10 mouse cellular contexts compared by ENCODE assay signal in genomic region chr4:66828686-66829085, GRCm38 (mm10). TPM values are rescaled to one million over a fixed set of nuclear protein-coding genes. Genes with fewer than 3 reads are reported as not detected.
DNase-seq lines count a peak whose midpoint lies in the region; ATAC-seq and TF ChIP-seq lines count a peak whose summit lies in the region.
"Had no signal": no experiment of that assay in that cellular context is flagged by ENCODE, and none has a peak within 500 bp of the region (broad histone marks: within the 10 kb centered on the region; RNA-seq: fewer than 3 reads in every experiment).

No protein-coding gene starts in this region.

- H3K27me3 ChIP-seq in liver, adult 2 months (ENCODE audit: control insufficient read depth, insufficient read depth, low read length): no peaks in the 10 kb centered on the region
- no peaks in the 10 kb centered on the region for H3K27me3 ChIP-seq in liver, embryonic 12.5 days (replicated peaks)
- H3K27me3 ChIP-seq in heart, embryonic 15.5 days: no peaks in the 10 kb centered on the region
- H3K27me3 ChIP-seq in forebrain, embryonic 12.5 days: no peaks in the 10 kb centered on the region
- H3K27me3 ChIP-seq in hindbrain, embryonic 10.5 days (ENCODE audit: insufficient read depth, poor library complexity, severe bottlenecking): no peaks in the 10 kb centered on the region
- H3K27me3 ChIP-seq: hindbrain, embryonic 12.5 days; neural tube, embryonic 12.5 days had no signal

- no peak for ATAC-seq in liver, embryonic 12.5 days
- ATAC-seq in heart, embryonic 15.5 days (replicated peaks; ENCODE audit: insufficient number of reproducible peaks, insufficient read depth, low FRiP score, low read depth): peak; percentile 80; the same call in 1 of the 2 replicates
- ATAC-seq in forebrain, embryonic 12.5 days (ENCODE audit: low FRiP score): no peak

- H3K27ac ChIP-seq in liver, adult 2 months (replicated peaks; ENCODE audit: insufficient read depth, low read depth, low read length): no peak overlapping the region
- H3K27ac ChIP-seq in liver, embryonic 12.5 days: no peak overlapping the region
- H3K27ac ChIP-seq in heart, embryonic 15.5 days: peak overlapping the region; percentile 80
- H3K27ac ChIP-seq in olfactory bulb, adult 2 months (ENCODE audit: insufficient read depth, low read depth, low read length): peak overlapping the region; percentile 20; the same call in 1 of the 2 replicates
- no peak overlapping the region for H3K27ac ChIP-seq in forebrain, embryonic 12.5 days
- no peak overlapping the region for H3K27ac ChIP-seq in hindbrain, embryonic 10.5 days
- H3K27ac ChIP-seq: hindbrain, embryonic 12.5 days; neural tube, embryonic 12.5 days had no signal

- H3K4me1 ChIP-seq in liver, adult 2 months (ENCODE audit: control insufficient read depth, insufficient read depth, low read length): no peaks in the 10 kb centered on the region
- no peaks in the 10 kb centered on the region for H3K4me1 ChIP-seq in liver, embryonic 12.5 days
- H3K4me1 ChIP-seq in heart, embryonic 15.5 days (replicated peaks): peaks cover 8% of the 10 kb centered on the region; the same call in 1 of the 2 replicates
- peaks cover 8% of the 10 kb centered on the region for H3K4me1 ChIP-seq in olfactory bulb, adult 2 months (ENCODE audit: control insufficient read depth, insufficient read depth, low read length)
- no peaks in the 10 kb centered on the region for H3K4me1 ChIP-seq in forebrain, embryonic 12.5 days
- no peaks in the 10 kb centered on the region for H3K4me1 ChIP-seq in hindbrain, embryonic 10.5 days (replicated peaks)
- H3K4me1 ChIP-seq: hindbrain, embryonic 12.5 days; neural tube, embryonic 12.5 days had no signal

- peak; percentile 18 for DNase-seq in liver, adult 2 months (ENCODE audit: extremely low read depth, low read depth, low spot score)
- DNase-seq in brain, adult 2 months (ENCODE audit: low read depth, low spot score): peak; percentile 77
- no peak for DNase-seq in gastrocnemius, adult 8-10 months (ENCODE audit: low spot score in 2 of 2)
- no peak for DNase-seq in hindbrain, embryonic 10.5 days (ENCODE audit: low spot score)

- H3K9ac ChIP-seq in liver, adult 2 months (ENCODE audit: low read depth, low read length): no peak overlapping the region
- no peak overlapping the region for H3K9ac ChIP-seq in liver, embryonic 12.5 days
- H3K9ac ChIP-seq in heart, embryonic 15.5 days: no peak overlapping the region
- no peak overlapping the region for H3K9ac ChIP-seq in forebrain, embryonic 12.5 days
- H3K9ac ChIP-seq: hindbrain, embryonic 12.5 days; neural tube, embryonic 12.5 days had no signal

- 8% methylated on average over 5 of the region's 5 CpGs for WGBS in liver, adult 2 months
- 13% methylated on average over 5 of the region's 5 CpGs for WGBS in liver, embryonic 12.5 days (ENCODE audit: insufficient replicate concordance)
- 8% methylated on average over 5 of the region's 5 CpGs for WGBS in heart, embryonic 15.5 days
- WGBS in olfactory bulb, adult 2 months: 11% methylated on average over 5 of the region's 5 CpGs
- WGBS in forebrain, embryonic 12.5 days: 24% methylated on average over 5 of the region's 5 CpGs
- 47% methylated on average over 5 of the region's 5 CpGs for WGBS in hindbrain, embryonic 10.5 days

- no peak overlapping the region for H3K4me2 ChIP-seq in liver, embryonic 12.5 days
- H3K4me2 ChIP-seq in heart, embryonic 15.5 days: peak overlapping the region; percentile 53
- no peak overlapping the region for H3K4me2 ChIP-seq in forebrain, embryonic 12.5 days
- H3K4me2 ChIP-seq: neural tube, embryonic 12.5 days had no signal

- no peaks in the 10 kb centered on the region for H3K36me3 ChIP-seq in liver, adult 2 months (ENCODE audit: control insufficient read depth, insufficient read depth, low read length)
- H3K36me3 ChIP-seq in liver, embryonic 12.5 days: no peaks in the 10 kb centered on the region
- no peaks in the 10 kb centered on the region for H3K36me3 ChIP-seq in heart, embryonic 15.5 days
- H3K36me3 ChIP-seq in forebrain, embryonic 12.5 days (replicated peaks): no peaks in the 10 kb centered on the region
- no peaks in the 10 kb centered on the region for H3K36me3 ChIP-seq in hindbrain, embryonic 10.5 days
- H3K36me3 ChIP-seq: hindbrain, embryonic 12.5 days; neural tube, embryonic 12.5 days had no signal

- TF ChIP-seq POLR2A in liver, adult 2 months (IDR thresholded peaks at IDR 0.05; ENCODE audit: extremely low read depth, insufficient read depth, low read length): no peak
- no peak for TF ChIP-seq POLR2A in olfactory bulb, adult 2 months (IDR thresholded peaks at IDR 0.05; ENCODE audit: insufficient read depth, low read depth, low read length)

- no peak overlapping the region for H3K4me3 ChIP-seq in liver, adult 2 months (ENCODE audit: insufficient read depth, low read depth, low read length)
- H3K4me3 ChIP-seq in liver, embryonic 12.5 days: no peak overlapping the region
- H3K4me3 ChIP-seq in heart, embryonic 15.5 days: peak overlapping the region; percentile 39; the same call in 1 of the 2 replicates
- H3K4me3 ChIP-seq in olfactory bulb, adult 2 months (ENCODE audit: insufficient read depth, low read depth, low read length): no peak overlapping the region
- no peak overlapping the region for H3K4me3 ChIP-seq in forebrain, embryonic 12.5 days (replicated peaks)
- no peak overlapping the region for H3K4me3 ChIP-seq in hindbrain, embryonic 10.5 days
- H3K4me3 ChIP-seq: hindbrain, embryonic 12.5 days; neural tube, embryonic 12.5 days had no signal

- no peaks in the 10 kb centered on the region; the same call in 1 of the 2 replicates for H3K79me2 ChIP-seq in liver, adult 2 months (ENCODE audit: control insufficient read depth, insufficient read depth, low read length)

- TF ChIP-seq CTCF in liver, adult 2 months (IDR thresholded peaks at IDR 0.05; ENCODE audit: low read depth, low read length): no peak
- no peak for TF ChIP-seq CTCF in olfactory bulb, adult 2 months (IDR thresholded peaks at IDR 0.05; ENCODE audit: insufficient read depth, low read depth, low read length)

- H3K9me3 ChIP-seq in liver, embryonic 12.5 days (replicated peaks): no peaks in the 10 kb centered on the region
- H3K9me3 ChIP-seq in heart, embryonic 15.5 days (replicated peaks): no peaks in the 10 kb centered on the region
- H3K9me3 ChIP-seq in forebrain, embryonic 12.5 days: no peaks in the 10 kb centered on the region
- no peaks in the 10 kb centered on the region for H3K9me3 ChIP-seq in hindbrain, embryonic 10.5 days
- H3K9me3 ChIP-seq: hindbrain, embryonic 12.5 days; neural tube, embryonic 12.5 days had no signal

RNA-seq across cellular contexts. Expression of gene Tlr4, which starts 1.3 kb away (rescaled TPM):
- total RNA-seq in liver, adult 2 months (2014; rRNA removed): 5.2 and 5.6 TPM in 2 replicates
- polyA plus RNA-seq in liver, adult 2 months (2012; rRNA removed): 0.16 and 0.70 TPM in 2 replicates
- 1.9 and 2.0 TPM in 2 replicates for polyA plus RNA-seq in liver, embryonic 12.5 days (2016; fragmentation: Nextera tagmentation; extraction: Ambion mirVana)
- polyA plus RNA-seq in heart, embryonic 15.5 days (2015; fragmentation: Nextera tagmentation; extraction: Ambion mirVana): 3.0 and 3.3 TPM in 2 replicates
- polyA plus RNA-seq in olfactory bulb, adult 2 months (2012; ENCODE audit: insufficient read depth, insufficient read length, low replicate concordance, missing spikeins): not detected in 2 replicates
- 0.74 and 1.2 TPM in 2 replicates for polyA plus RNA-seq in forebrain, embryonic 12.5 days (2016; fragmentation: Nextera tagmentation; extraction: Ambion mirVana)
- total RNA-seq in gastrocnemius, adult 8-10 months (2022): 1 to 10 TPM; 3.0 to 7.6 (median 4.3) TPM
- polyA plus RNA-seq in hindbrain, embryonic 10.5 days (2016; fragmentation: Nextera tagmentation; extraction: Ambion mirVana): 0.88 and 0.99 TPM in 2 replicates

Comparison
In these comparisons a context has a peak if more than half of its experiments do, and no peak if none do; other contexts are left out.
1. DNase-seq: peak in liver, adult 2 months (single experiment) and brain, adult 2 months (single experiment); none in gastrocnemius, adult 8-10 months (0 of 2) and hindbrain, embryonic 10.5 days (single experiment).
2. H3K27ac ChIP-seq: peak in heart, embryonic 15.5 days (single experiment) and olfactory bulb, adult 2 months (single experiment); none in liver, adult 2 months (single experiment), liver, embryonic 12.5 days (single experiment), forebrain, embryonic 12.5 days (single experiment) and hindbrain, embryonic 10.5 days (single experiment).